Mouse (Mus musculus) heart, postnatal 0 days (tissue): Measurements from ENCODE around the gene Nkiras2.

ENCODE experiments used
- CTCF ChIP-seq: IDR thresholded peaks from 2 replicates; pipeline ENCODE4 v1.5.1; 2016; ENCODE audit warnings: antibody characterized with exemption, control low read depth, low read depth
- EP300 ChIP-seq: IDR thresholded peaks from 2 replicates; pipeline ENCODE4 v1.6.1; 2016; ENCODE audit warnings: antibody characterized with exemption, low read depth

GRCm38 (mm10) chr11:100584561-100584961, 34.5 kb upstream of the Nkiras2 start:
- TF ChIP-seq CTCF (no peak), EP300 (no peak)
